Mouse (Mus musculus) testis, adult 2 months (tissue): Measurements from ENCODE around the gene Pnliprp1.

ENCODE experiments used
- CTCF ChIP-seq: fragments of 200-500 bp; IDR thresholded peaks from 2 replicates; pipeline ENCODE4 v1.5.1; 2012; ENCODE audit warnings: low read depth, mild to moderate bottlenecking, inconsistent platforms, low read length, moderate library complexity; ENCODE audit not compliant: control insufficient read depth, insufficient read depth, insufficient replicate concordance
- POLR2A ChIP-seq: fragments of 200-500 bp; IDR thresholded peaks from 2 replicates; pipeline ENCODE4 v1.6.1; 2012; ENCODE audit warnings: low read depth, mild to moderate bottlenecking, inconsistent platforms, low read length, moderate library complexity; ENCODE audit not compliant: control insufficient read depth

DNA sequence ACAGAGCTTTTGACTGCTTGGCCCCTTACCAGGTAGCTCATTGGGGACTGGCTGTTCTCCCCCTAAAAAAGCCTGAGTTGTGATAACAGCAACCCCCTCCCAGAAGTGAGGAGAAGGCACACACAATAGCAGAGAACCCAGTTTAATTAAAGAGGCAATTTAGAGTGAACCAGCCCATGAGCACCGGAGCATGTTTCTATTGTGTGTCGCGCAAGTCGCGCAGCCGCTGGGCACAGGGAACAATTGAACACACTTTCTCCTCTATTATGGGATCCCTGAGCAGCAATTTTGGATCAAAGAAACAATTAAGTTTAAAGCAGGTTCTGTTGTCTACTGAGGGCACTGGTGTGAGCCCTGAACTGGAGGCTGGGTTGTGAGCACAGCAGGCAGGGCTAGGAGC is 38.6 kb downstream of the Pnliprp1 start:
- TF ChIP-seq CTCF (no peak), POLR2A (no peak)
